Mouse (Mus musculus) large intestine, adult 2 months (tissue): ENCODE results near the gene Hfe2. TPM values are rescaled to one million over a fixed set of nuclear protein-coding genes. Genes with fewer than 3 reads are reported as not detected.
A peak's percentile ranks its signal among the peaks of the same experiment; 100 is the strongest.

Experiments used
- DNase-seq: peaks from one replicate; pipeline ENCODE4 v3.0.0-alpha.2; 2012; ENCODE audit warnings: low read depth, low spot score
- WGBS: fragments of 180-500 bp; shearing (Covaris S2); methylation state at CpG from one replicate; pipeline ENCODE4 v1.1.7; 2018; 5-methylcytosine and 5-hydroxymethylcytosine counted together
- polyA plus RNA-seq: library from polyadenylated mRNA; depleted of rRNA; stranded (reverse); fragments of >200 nt; gene quantifications from 2 replicates; pipeline ENCODE4 v1.2.3, GENCODE M21; 2012; rRNA removed

Gene Hfe2
- polyA plus RNA-seq, 1 experiment = 0.05 TPM

DNA sequence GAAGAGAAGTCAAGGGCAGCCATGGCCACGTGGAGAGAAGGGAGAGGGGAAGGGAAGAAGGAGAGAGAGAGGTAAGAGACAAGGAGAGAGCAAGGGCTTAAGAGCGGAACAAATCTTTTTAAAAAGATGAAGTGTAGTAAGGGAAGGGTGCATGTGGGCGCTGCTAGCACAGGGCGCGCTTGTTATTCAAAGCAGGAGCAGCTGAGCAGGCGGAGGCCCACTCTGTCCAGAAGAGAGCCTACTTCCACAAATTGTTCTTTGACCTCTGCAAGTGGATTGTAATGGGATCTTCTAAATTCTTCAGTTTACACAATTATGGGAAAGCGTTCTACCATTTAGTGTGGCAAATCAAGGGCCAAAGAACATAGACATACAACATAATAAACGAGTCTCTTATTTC, 43.6 kb downstream of the Hfe2 start:
- DNase-seq = no peak
- WGBS = 90% methylated on average over 8 of the region's 8 CpGs

DNA sequence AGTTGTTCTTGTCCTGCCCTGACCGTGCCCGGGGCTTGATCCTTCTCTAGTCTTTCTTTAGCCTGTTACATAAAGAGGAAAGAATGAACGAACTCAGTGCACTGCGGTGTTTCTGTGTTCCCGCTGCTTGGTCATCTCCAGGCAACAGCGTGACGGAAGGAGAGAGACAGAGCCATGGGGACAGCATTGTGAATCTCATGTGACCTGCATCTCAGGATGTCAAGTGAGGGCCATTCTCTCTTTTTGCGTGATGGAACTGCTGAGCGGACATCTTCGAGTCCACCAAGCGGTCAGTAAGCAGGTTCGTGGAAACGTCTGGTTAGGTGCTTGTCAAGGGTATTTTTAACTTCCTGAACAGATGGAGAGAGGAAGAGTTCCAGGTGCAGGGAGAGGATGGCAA, 44.5 kb downstream of the Hfe2 start:
- WGBS = 91% methylated on average over 13 of the region's 13 CpGs
- DNase-seq = no peak

DNA sequence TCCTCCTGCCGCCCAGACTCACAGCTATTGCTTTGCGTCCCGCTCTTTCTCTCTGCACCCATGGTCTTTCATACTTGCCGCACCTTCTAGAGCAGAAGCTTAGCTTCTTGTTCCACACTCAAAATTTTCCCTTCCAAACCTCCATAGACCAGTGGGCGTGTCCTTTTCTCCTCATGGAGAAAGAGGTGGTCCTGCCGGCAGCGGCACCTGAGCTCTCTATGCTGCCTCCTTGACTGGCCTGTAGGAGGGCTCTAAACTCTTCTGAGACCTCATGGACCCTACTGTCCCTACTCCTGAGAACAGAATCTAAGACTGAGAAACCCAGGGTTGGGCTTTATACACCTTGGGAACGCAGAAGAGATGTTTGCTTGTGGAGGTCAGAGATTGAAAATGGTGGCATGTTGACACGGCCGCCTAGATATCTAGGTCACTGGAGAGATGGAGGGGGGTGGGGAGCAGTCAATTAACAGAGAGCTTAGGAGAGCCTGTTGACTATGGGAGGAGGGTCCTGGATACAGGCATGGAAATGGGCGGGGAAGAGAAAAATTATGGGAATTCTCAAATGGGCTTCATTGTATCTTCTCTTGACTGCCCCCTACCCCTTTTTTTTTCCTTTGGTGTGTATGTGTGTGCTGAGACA, 45.1 kb downstream of the Hfe2 start:
- WGBS = 95% methylated on average over 11 of the region's 11 CpGs
- no peak for DNase-seq

DNA sequence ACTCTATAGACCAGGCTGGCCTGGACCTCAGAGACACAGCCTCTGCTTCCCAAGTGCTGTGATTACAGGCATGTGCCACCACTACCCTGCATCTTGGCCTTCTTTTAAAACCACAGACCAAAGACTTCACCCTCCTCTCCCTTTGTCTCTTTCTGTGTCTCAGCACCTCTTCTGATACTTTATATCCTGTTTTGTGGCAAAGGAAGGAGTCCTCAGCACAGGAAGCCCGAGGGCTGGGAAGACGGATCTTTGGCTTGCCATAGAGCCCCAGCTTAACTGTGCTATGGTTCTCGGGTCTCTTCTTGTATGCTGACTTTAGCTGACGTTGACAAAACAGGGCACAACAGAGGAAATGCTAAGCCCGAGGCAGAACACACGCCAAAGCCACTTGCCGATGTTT, 45.7 kb downstream of the Hfe2 start:
- WGBS = 65% methylated on average over 7 of the region's 7 CpGs
- no peak for DNase-seq

DNA sequence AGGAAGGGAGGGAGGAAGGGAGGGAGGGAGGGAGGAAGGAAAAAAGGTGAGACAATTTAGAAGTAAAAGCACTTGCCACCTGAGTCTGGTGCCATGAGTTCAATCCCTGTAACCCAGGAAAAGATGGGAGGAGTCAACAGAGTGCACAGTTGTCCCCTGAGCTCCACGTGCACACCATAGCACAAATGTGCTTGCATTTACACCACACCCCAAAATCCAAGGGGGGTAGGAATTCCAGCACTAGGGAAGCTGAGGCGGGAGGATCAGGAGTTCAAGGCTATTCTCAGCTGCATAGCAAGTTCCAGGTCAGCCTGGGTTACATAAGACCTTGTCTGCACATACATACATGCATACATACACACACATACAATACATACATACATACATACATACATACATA, 46.4 kb downstream of the Hfe2 start:
- whole genome bisulfite sequencing = 28% methylated on average over 2 of the region's 2 CpGs
- no peak for DNase-seq

DNA sequence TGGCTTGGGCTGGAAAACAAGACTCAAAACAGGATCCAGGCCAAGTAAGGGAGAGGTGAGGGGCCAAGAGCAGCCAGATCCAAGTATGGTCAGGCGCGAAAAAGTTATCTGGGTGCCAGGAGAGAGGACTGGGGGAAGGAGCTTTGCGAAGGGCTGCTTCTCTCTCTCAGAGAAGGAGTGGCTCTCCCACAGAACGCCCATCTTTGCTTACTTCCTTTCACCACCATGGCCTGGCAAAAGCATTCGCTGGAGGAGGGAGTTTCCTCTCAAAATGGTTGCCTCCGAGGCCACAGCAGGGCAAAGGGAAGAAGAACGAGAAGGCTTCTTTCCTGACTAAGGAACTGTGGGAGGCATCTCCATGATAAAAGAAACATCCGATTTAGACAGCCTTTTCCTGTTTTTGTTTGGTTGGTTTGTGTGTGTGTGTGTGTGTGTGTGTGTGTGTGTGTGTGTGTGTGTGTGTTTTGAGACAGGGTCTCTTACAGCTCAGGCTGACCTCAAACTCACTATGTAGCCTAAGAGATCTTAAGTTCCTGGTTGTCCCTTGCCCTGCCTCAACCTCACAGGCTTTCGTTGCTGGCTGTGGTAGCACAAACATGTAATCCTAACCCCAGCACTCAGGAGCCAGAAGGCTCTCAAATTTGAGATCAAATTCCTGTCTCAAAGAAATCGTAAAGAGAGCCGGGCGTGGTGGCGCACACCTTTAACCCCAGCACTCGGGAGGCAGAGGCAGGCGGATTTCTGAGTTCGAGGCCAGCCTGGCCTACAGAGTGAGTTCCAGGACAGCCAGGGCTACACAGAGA, 47.1 kb downstream of the Hfe2 start:
- no peak for DNase-seq
- WGBS = 39% methylated on average over 16 of the region's 16 CpGs

DNA sequence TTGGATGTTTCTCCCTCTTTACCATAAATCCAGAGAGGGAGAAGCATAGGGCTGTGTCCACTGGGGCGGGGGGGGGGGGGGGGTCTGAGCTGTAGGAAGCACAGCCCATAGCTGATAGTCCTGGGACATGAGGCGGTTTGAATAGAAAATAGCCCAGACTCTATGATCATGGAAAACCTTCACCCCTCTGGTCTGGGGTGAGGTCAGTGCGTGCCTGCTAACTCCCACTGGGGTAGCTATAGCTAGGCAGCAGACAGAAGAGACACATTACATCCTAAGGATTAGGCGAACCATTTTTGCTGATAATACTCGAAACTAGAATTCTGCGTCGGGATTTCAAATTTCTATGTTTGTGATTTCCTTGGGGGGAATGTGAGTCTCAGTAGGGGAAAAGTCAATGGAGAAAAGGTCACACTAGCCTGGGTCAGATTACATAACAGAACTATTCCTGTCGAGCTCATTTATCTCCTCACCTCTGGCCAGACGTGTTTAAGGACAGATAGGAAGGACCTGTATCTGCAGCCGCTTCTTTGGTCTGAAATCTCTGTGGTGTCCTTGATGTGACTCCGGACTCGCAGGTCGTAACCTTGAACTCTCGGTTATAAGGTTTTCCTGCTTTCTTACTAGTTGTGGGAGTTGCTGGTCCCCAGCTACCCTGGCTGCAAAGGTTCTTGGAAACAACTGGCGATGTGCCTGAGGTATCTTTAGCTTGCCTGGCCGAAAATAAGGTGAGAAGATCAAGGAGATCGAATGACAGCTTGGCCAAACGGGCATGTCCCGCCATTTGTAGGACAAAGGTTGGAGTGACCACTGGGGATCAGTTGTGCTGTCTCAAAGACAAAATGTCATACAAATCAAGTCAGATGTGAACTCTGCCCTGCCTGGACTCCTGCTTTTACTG, 48.9 kb downstream of the Hfe2 start:
- WGBS = 75% methylated on average over 19 of the region's 19 CpGs
- DNase-seq = no peak

DNA sequence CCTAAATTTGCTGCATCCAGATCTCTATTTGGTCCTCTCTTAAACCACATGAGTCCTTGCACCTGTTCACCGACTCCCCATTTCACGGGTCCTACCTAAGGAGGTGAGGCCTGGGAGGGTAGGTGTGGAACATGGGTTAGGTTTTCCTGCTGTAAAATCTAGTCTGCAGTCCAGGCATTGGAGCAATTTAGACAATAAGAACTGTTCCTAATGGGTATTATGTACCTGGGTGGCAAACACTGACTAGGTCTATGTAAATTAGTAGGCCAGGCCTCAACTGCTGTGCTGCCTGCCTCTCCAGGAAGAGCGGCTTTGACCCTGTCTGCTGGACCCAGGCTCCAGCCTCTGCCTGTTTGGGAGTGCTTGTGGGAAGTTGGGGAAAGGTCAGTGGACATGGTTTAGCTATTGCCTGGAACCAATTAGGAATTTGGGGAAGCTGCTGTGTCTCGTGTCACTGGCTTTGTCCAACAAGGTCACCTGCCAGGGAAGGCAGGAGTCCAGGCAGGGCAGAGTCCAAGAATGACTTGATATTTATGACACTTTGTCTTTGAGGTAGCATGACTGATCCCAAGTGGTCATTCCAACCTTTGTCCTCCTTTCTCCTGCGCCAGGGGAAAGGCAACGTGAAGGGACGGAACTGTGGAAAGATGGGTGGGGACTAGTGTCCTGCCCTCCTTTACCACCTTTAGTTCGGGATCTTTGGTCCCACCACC, 50.5 kb downstream of the Hfe2 start:
- no peak for DNase-seq
- WGBS = 30% methylated on average over 8 of the region's 8 CpGs

DNA sequence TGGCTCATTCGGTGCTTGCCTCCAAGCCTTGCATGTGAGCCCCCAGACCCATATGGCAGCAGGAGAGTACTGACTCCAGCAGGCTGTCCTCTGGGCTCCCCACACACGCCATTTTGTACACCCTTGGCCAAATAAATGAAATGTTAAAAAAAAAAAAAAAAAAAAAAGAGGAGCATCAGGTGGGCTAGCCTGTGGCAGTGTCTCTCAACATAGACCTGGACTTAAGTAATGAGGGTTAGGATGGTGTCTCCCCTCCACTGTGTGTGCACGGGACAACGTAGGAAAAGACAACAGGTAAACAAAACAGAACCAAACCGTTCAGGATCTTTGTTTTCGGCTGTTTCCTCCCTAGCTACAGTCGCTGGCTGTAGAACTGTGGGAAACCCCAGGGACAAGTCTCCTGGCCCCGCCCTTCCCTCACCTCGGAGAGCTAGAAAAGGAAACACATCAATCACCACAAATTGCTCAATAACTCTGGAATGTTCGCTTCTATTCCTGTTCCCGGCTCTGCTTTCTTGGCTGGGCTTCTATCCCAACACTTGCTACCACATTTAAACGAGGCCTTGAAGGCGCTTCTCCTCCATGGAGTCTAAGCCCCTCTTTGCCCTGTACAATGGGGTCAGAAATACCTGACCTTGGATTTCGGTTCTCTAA, 51.2 kb downstream of the Hfe2 start:
- no peak for DNase-seq
- WGBS = 7% methylated on average over 14 of the region's 14 CpGs

DNA sequence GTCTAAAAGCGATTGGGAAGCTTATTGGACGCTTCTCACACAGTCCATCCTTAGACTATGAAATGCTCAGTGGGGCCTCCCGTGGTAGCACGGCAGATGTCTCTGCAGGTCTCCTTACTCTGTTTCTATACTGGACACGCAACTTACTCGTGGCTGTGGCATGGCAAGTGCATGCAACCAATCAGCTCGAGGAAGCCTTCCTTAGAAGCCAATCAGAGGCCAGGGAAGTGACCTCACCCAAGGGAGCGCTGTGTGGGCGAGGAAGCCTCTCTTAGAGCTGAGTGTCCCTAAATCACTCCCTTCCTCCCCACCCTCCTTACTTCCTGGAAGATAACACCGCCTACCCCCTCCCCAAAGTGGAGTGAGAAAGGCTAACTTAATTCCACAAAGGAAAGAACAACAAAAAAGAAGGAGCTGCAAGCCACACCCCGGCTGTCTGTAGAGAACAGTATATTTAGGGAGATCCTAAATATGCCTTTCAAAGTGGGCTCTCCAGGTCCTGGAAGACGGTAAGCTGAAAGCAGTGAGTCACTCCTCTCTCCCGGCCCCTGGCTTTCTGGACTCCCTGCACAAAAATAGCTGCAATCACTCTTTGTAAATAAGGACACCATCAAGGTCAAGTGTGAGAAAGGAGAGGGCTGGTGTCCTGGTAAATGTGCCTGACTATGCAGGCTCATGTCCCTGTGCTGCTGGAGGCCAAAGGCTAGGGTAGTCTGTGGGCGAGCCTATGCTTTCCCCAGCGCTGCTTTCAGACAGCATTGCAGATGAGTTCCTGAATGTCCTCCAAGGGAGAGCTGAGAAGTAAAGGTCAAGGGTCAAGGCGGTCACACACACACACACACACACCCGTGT, 51.9 kb downstream of the Hfe2 start, which contains the start of gene Gm16253:
Gm16253 (plus strand) TSS at position 295 of the 852 bp plus-strand sequence.
- 3% methylated on average over 17 of the region's 17 CpGs for WGBS
- peak; percentile 99 for DNase-seq

DNA sequence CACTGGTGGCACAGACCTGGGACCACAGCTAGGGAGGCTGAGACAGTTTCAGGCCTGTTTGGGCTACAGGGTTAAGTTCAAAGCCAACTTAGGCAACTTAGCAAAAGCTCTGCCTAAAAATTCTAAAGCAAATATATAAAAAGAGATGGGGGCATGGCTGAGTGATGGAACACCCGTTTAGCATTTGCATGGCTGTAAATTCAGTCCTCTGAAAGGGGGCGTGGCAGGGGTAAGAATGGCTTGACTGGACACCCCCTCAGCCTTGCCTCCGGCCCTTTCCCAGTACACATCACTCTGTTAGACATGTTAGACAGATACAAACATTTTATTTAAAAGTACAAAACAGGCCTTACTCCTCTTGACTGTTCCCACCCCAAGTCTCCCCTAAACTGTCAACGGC, 52.6 kb downstream of the Hfe2 start:
- 35% methylated on average over 4 of the region's 4 CpGs for WGBS
- no peak for DNase-seq

Other genes with a start within 250 kb of the Hfe2 start
- gene Fcgr1, start 231.2 kb upstream of the Hfe2 start, polyA plus RNA-seq = 4.6 and 5.6 TPM in 2 replicates
- gene BC107364, start 72.9 kb upstream of the Hfe2 start, polyA plus RNA-seq = not detected in 2 replicates
- gene Txnip, start 32.8 kb downstream of the Hfe2 start, polyA plus RNA-seq = 325 and 536 TPM in 2 replicates
- gene Gm16253, start 51.8 kb downstream of the Hfe2 start, polyA plus RNA-seq = not detected in 2 replicates
- 7.5 and 8.0 TPM in 2 replicates for gene Polr3gl, start 69.0 kb downstream of the Hfe2 start, polyA plus RNA-seq
- gene Ankrd34a, start 71.5 kb downstream of the Hfe2 start, polyA plus RNA-seq = 0.30 and 0.45 TPM in 2 replicates
- gene Lix1l, start 76.0 kb downstream of the Hfe2 start, polyA plus RNA-seq = 6.9 and 7.5 TPM in 2 replicates
- gene Rbm8a, start 104.8 kb downstream of the Hfe2 start, polyA plus RNA-seq = 12.1 and 18.2 TPM in 2 replicates
- 31.4 and 36.6 TPM in 2 replicates for gene Pex11b, start 110.2 kb downstream of the Hfe2 start, polyA plus RNA-seq
- 0.07 and 0.14 TPM in 2 replicates for gene Gm42957, start 110.3 kb downstream of the Hfe2 start, polyA plus RNA-seq
- 1.3 and 1.6 TPM in 2 replicates for gene Itga10, start 120.4 kb downstream of the Hfe2 start, polyA plus RNA-seq
- gene Ankrd35, start 145.0 kb downstream of the Hfe2 start, polyA plus RNA-seq = 0.43 and 0.66 TPM in 2 replicates
- 17.5 and 23.4 TPM in 2 replicates for gene Pias3, start 171.2 kb downstream of the Hfe2 start, polyA plus RNA-seq
- gene Nudt17, start 183.4 kb downstream of the Hfe2 start, polyA plus RNA-seq = 1.8 and 2.8 TPM in 2 replicates
- gene Polr3c, start 202.5 kb downstream of the Hfe2 start, polyA plus RNA-seq = 46.2 and 63.9 TPM in 2 replicates
- 21.2 and 30.1 TPM in 2 replicates for gene Rnf115, start 202.5 kb downstream of the Hfe2 start, polyA plus RNA-seq